Mouse (Mus musculus): Measurements from ENCODE around the gene Dtd1. TPM values are rescaled to one million over a fixed set of nuclear protein-coding genes. Genes with fewer than 3 reads are reported as not detected.

The Dtd1 gene
- polyA plus RNA-seq, 1 experiment from 2014 or later = 144 TPM

DNA sequence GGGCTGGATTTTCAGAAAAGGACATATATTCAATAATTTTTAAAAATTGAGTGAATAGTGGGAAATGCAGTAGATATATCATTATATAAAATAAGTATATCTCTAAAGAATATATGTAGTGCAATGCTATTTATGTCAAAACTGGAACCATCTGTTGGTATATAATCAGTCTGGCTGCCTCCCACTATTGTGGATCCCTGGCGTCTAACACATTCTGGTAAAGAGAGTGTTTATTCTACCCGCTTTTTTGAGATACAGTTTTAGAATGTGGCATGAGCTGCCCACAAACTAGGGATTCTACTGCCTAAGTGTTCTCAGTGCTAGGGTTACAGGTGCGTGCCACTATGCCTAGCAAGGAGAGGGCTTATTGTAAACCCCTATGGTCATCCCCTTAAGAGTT is 55.6 kb downstream of the Dtd1 start:
- no peaks in the 10 kb centered on the region for H3K36me3 ChIP-seq (ENCODE audit: control insufficient read depth, insufficient read depth, low read length)
- H3K4me3 ChIP-seq (ENCODE audit: low read length) = no peak overlapping the region
- no peaks in the 10 kb centered on the region for H3K9me3 ChIP-seq (ENCODE audit: control insufficient read depth, low read length)
- no peak overlapping the region for H3K9ac ChIP-seq (ENCODE audit: low read depth, low read length)
- 87% methylated on average over 3 of the region's 3 CpGs for WGBS
- no peaks in the 10 kb centered on the region for H3K4me1 ChIP-seq (ENCODE audit: control insufficient read depth, insufficient read depth, low read depth, low read length)
- H3K4me2 ChIP-seq (ENCODE audit: low read length) = no peak overlapping the region
- H3K27ac ChIP-seq (ENCODE audit: low read depth, low read length) = no peak overlapping the region
- H3K27me3 ChIP-seq (replicated peaks; ENCODE audit: control insufficient read depth, insufficient read depth, low read length) = no peaks in the 10 kb centered on the region
- no peak for ATAC-seq

DNA sequence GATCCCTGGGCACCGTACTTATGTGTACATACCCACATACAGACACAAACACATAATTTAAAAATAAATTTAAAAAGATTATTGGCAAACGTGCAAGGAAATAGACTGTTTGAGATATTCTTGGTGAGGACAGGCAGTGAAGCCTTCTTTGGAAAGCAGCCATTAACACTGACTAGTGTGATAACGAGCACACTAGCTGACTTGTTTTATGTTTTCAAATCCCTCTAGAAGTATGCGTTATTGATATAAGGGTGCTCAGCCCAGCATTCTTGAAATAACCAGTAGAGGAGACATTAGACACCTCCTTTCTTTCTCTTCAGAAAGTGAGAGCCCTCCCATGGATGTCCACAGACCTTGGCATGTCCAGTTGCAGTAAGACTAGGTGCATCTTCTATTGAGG is 68.8 kb downstream of the Dtd1 start:
- H3K27ac ChIP-seq (ENCODE audit: low read depth, low read length) = no peak overlapping the region
- H3K27me3 ChIP-seq (replicated peaks; ENCODE audit: control insufficient read depth, insufficient read depth, low read length) = no peaks in the 10 kb centered on the region
- no peak overlapping the region for H3K4me2 ChIP-seq (ENCODE audit: low read length)
- H3K9me3 ChIP-seq (ENCODE audit: control insufficient read depth, low read length) = peaks cover 3% of the 10 kb centered on the region; the same call in 1 of the 2 replicates
- H3K4me3 ChIP-seq (ENCODE audit: low read length) = no peak overlapping the region
- WGBS = 86% methylated on average over 4 of the region's 4 CpGs
- H3K9ac ChIP-seq (ENCODE audit: low read depth, low read length) = no peak overlapping the region
- no peaks in the 10 kb centered on the region for H3K4me1 ChIP-seq (ENCODE audit: control insufficient read depth, insufficient read depth, low read depth, low read length)
- H3K36me3 ChIP-seq (ENCODE audit: control insufficient read depth, insufficient read depth, low read length) = no peaks in the 10 kb centered on the region
- no peak for ATAC-seq

DNA sequence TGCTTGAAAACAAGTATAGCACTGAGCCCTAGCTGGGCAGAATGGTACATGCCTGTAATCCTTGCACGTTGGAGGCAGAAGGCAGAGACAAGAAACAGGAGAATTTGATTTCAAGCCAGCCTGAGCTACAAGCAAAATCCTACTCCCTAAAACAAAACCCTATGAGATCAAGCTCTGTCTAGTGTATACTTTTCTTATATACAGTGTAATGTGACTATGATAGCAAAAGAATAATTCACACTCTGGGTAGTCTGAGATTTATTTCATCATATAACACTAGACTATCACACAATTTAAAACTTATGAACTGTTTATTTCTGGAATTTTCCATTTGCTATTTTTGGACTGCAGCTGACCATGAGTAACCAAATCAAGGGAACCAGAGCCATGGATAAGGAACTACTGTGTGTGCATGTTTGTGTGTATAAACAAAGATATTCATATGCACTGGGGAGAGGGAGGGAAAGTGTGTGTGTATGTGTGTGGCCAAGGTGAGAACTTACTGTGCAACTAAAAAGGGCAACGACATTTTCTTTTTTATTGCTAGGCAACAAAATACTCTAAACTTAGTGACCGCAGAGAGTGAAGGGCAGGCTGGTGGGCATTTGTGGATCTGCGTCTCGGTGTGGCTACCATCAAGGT is 70.7 kb downstream of the Dtd1 start:
- no peaks in the 10 kb centered on the region for H3K27me3 ChIP-seq (replicated peaks; ENCODE audit: control insufficient read depth, insufficient read depth, low read length)
- WGBS = 94% methylated on average over 5 of the region's 5 CpGs

DNA sequence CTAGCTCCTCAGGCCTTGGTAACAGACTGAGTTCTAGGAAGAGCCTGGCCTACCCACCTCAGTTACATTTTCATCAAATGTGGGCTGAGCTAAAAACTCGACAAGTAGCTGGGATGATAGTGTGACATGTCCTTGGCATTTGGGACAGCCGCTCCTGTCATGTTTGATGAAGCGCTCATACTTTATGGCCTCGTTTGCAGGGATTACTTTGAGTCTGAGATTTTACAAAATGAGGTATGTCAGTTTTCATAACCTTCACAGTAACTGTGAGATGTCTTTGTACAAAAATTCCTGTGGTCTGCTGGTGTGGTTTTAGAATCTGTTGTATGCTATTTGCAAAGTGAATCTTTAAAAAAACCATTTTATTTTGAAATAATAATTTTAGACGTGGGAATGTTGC is 72.7 kb downstream of the Dtd1 start:
- Histone ChIP-seq H3K9ac (ENCODE audit: low read depth, low read length) (no peak overlapping the region), H3K4me2 (ENCODE audit: low read length) (no peak overlapping the region), H3K27ac (ENCODE audit: low read depth, low read length) (no peak overlapping the region), H3K9me3 (ENCODE audit: control insufficient read depth, low read length) (peaks cover 3% of the 10 kb centered on the region; the same call in 1 of the 2 replicates), H3K27me3 (replicated peaks; ENCODE audit: control insufficient read depth, insufficient read depth, low read length) (no peaks in the 10 kb centered on the region), H3K36me3 (ENCODE audit: control insufficient read depth, insufficient read depth, low read length) (no peaks in the 10 kb centered on the region), H3K4me3 (ENCODE audit: low read length) (no peak overlapping the region), H3K4me1 (ENCODE audit: control insufficient read depth, insufficient read depth, low read depth, low read length) (peaks cover 4% of the 10 kb centered on the region; the same call in 1 of the 2 replicates)
- ATAC-seq = no peak
- 90% methylated on average over 5 of the region's 5 CpGs for WGBS

More for the DNA sequence above, 70.7 kb downstream of the Dtd1 start:
- no peaks in the 10 kb centered on the region for H3K4me1 ChIP-seq (ENCODE audit: control insufficient read depth, insufficient read depth, low read depth, low read length)
- peaks cover 3% of the 10 kb centered on the region; the same call in 1 of the 2 replicates for H3K9me3 ChIP-seq (ENCODE audit: control insufficient read depth, low read length)
- ATAC-seq = no peak
- H3K27ac ChIP-seq (ENCODE audit: low read depth, low read length) = no peak overlapping the region
- H3K36me3 ChIP-seq (ENCODE audit: control insufficient read depth, insufficient read depth, low read length) = no peaks in the 10 kb centered on the region
- no peak overlapping the region for H3K4me2 ChIP-seq (ENCODE audit: low read length)
- no peak overlapping the region for H3K9ac ChIP-seq (ENCODE audit: low read depth, low read length)
- H3K4me3 ChIP-seq (ENCODE audit: low read length) = no peak overlapping the region

DNA sequence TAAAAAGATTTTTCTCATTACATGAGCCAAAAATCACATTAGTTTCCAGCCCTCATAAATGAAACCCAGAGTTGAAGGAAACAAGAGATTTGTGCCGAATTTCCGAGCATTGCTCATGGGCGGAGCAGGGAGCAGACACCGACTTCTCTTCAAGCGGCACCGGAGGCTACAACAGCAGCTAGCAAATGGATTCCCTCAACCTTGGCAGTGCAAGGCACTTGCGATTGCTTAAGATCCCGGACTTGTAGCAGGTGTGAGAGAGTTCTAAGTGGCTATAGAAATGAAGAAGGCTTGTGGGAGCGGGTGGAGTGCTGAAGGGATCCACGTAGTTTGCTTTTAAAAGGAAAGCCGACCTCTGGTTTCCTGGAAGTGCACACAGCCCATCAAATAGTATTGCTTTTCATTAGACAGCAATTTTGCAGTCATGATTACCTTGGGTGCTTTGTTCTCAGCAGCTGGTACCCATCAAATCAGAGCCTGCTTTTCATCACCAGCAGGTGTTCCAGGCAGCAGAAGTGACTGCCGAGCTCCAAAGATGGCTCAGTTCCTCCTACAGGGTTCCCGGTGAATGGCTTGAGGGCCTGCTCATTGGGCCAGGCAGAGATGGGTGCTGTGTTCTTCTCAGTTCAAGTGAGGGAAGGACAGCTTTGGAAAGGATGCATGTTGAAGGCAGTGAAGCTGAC is 77.0 kb downstream of the Dtd1 start:
- no peak overlapping the region for H3K4me3 ChIP-seq (ENCODE audit: low read length)
- H3K4me1 ChIP-seq (ENCODE audit: control insufficient read depth, insufficient read depth, low read depth, low read length) = peaks cover 4% of the 10 kb centered on the region; the same call in 1 of the 2 replicates
- no peaks in the 10 kb centered on the region for H3K36me3 ChIP-seq (ENCODE audit: control insufficient read depth, insufficient read depth, low read length)
- H3K27ac ChIP-seq (ENCODE audit: low read depth, low read length) = no peak overlapping the region
- H3K9me3 ChIP-seq (ENCODE audit: control insufficient read depth, low read length) = peaks cover 2% of the 10 kb centered on the region; the same call in 1 of the 2 replicates
- H3K27me3 ChIP-seq (replicated peaks; ENCODE audit: control insufficient read depth, insufficient read depth, low read length) = no peaks in the 10 kb centered on the region
- H3K4me2 ChIP-seq (ENCODE audit: low read length) = no peak overlapping the region
- WGBS = 66% methylated on average over 13 of the region's 13 CpGs
- no peak; the same call in 1 of the 2 replicates for ATAC-seq
- no peak overlapping the region for H3K9ac ChIP-seq (ENCODE audit: low read depth, low read length)

DNA sequence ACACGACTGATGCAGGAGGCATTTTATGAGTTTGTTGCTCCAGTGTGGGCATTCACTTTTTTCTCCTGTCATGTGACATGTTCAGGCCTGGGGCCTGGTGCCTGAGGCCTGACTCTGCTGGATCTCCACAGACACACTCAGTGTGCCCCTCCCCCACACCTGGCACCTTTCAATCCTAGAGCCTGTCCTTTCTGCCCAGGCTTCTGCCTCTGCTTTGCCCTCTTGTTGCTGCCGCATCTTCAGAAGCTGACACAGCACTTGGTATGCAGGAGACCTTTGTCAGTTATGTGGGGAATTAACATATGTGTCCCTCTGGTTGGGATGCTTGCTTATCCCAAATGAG is 77.5 kb downstream of the Dtd1 start:
- Histone ChIP-seq H3K4me1 (ENCODE audit: control insufficient read depth, insufficient read depth, low read depth, low read length) (peaks cover 4% of the 10 kb centered on the region; the same call in 1 of the 2 replicates), H3K4me3 (ENCODE audit: low read length) (no peak overlapping the region), H3K27ac (ENCODE audit: low read depth, low read length) (no peak overlapping the region), H3K36me3 (ENCODE audit: control insufficient read depth, insufficient read depth, low read length) (no peaks in the 10 kb centered on the region), H3K9me3 (ENCODE audit: control insufficient read depth, low read length) (no peaks in the 10 kb centered on the region), H3K27me3 (replicated peaks; ENCODE audit: control insufficient read depth, insufficient read depth, low read length) (no peaks in the 10 kb centered on the region), H3K4me2 (ENCODE audit: low read length) (no peak overlapping the region), H3K9ac (ENCODE audit: low read depth, low read length) (no peak overlapping the region)
- WGBS = 62% methylated on average over 2 of the region's 2 CpGs
- ATAC-seq = no peak

DNA sequence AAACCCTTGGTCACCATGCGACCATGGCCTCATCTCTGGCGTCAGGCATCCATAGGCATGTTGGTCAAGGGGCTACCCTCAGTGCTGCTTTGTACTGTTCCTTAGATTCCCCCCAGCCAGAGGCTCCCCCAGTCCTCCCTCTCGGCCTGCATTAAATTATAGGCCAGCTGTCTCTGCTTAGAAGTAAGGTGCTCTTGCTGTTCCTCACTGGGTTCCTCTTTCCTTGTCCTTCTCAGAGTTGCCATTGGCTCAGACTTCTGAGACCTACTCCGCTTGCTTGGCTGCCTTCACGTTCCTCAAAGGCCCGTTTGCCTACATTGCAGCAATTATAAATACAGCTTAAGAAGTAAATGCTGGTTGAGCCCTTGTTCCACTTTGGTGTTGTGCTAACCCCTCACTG is 79.1 kb downstream of the Dtd1 start:
- 88% methylated on average over 6 of the region's 6 CpGs for WGBS
- Histone ChIP-seq H3K4me1 (ENCODE audit: control insufficient read depth, insufficient read depth, low read depth, low read length) (peaks cover 4% of the 10 kb centered on the region; the same call in 1 of the 2 replicates), H3K9ac (ENCODE audit: low read depth, low read length) (no peak overlapping the region), H3K9me3 (ENCODE audit: control insufficient read depth, low read length) (no peaks in the 10 kb centered on the region), H3K36me3 (ENCODE audit: control insufficient read depth, insufficient read depth, low read length) (no peaks in the 10 kb centered on the region), H3K4me2 (ENCODE audit: low read length) (no peak overlapping the region), H3K27me3 (replicated peaks; ENCODE audit: control insufficient read depth, insufficient read depth, low read length) (no peaks in the 10 kb centered on the region), H3K27ac (ENCODE audit: low read depth, low read length) (no peak overlapping the region), H3K4me3 (ENCODE audit: low read length) (no peak overlapping the region)
- 0 out of 2 replicates have a peak, but pooled peaks have one; percentile 22 for ATAC-seq

DNA sequence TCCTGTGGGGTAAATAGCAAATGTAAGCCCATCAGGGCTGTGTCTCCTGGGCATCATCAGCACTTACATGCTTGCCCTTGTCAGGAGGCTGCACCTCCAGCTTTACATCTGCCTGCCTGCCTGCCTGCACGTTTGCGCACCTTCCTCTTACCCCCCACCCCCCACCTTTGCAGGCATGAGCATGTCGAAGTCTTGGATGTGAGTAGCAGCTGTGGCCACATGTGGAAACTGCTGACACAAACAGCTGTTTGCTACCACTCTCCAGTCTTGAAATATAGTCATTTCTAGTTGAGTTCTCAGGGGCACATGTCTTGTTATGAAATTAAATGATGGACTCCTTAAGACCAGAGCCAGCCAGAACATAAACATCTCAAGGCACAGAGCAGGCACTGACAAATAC is 79.7 kb downstream of the Dtd1 start:
- no peaks in the 10 kb centered on the region for H3K9me3 ChIP-seq (ENCODE audit: control insufficient read depth, low read length)
- no peaks in the 10 kb centered on the region for H3K36me3 ChIP-seq (ENCODE audit: control insufficient read depth, insufficient read depth, low read length)
- no peak overlapping the region for H3K27ac ChIP-seq (ENCODE audit: low read depth, low read length)
- no peaks in the 10 kb centered on the region for H3K27me3 ChIP-seq (replicated peaks; ENCODE audit: control insufficient read depth, insufficient read depth, low read length)
- H3K4me2 ChIP-seq (ENCODE audit: low read length) = no peak overlapping the region
- H3K9ac ChIP-seq (ENCODE audit: low read depth, low read length) = no peak overlapping the region
- 64% methylated on average over 3 of the region's 3 CpGs for WGBS
- H3K4me1 ChIP-seq (ENCODE audit: control insufficient read depth, insufficient read depth, low read depth, low read length) = peaks cover 4% of the 10 kb centered on the region; the same call in 1 of the 2 replicates
- ATAC-seq = 0 out of 2 replicates have a peak, but pooled peaks have one; percentile 21
- no peak overlapping the region for H3K4me3 ChIP-seq (ENCODE audit: low read length)

DNA sequence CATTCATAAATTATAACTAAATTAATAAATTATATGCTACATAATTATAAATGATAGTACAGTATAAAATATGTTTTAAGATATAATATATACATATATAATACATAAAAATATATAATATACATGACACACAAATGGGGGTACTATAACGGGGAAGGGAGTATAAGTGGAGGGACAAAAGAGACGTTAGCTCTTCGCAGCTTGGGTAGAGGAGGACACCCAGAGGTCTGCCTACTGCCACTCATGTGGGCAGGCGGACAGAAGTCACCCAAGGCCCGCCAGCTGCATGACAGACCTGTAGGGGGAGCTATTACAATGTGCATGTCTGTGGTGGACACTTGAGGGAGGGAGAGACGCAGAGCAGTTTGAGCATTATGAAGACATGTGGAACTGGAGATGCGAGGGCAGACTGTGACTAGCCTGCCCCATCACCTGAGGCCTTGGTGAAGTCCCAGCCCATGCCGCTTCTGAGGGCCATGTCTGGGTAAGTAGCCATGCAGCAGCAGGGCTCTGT is 92.6 kb downstream of the Dtd1 start:
- Histone ChIP-seq H3K9ac (ENCODE audit: low read depth, low read length) (no peak overlapping the region), H3K36me3 (ENCODE audit: control insufficient read depth, insufficient read depth, low read length) (no peaks in the 10 kb centered on the region; the same call in 1 of the 2 replicates), H3K4me2 (ENCODE audit: low read length) (no peak overlapping the region), H3K4me3 (ENCODE audit: low read length) (no peak overlapping the region), H3K4me1 (ENCODE audit: control insufficient read depth, insufficient read depth, low read depth, low read length) (no peaks in the 10 kb centered on the region), H3K27ac (ENCODE audit: low read depth, low read length) (no peak overlapping the region), H3K9me3 (ENCODE audit: control insufficient read depth, low read length) (peaks cover 3% of the 10 kb centered on the region; the same call in 1 of the 2 replicates), H3K27me3 (replicated peaks; ENCODE audit: control insufficient read depth, insufficient read depth, low read length) (no peaks in the 10 kb centered on the region)
- ATAC-seq = no peak
- 85% methylated on average over 8 of the region's 8 CpGs for WGBS
